Mouse (Mus musculus): Measurements from ENCODE around the gene Twnk.

DNA sequence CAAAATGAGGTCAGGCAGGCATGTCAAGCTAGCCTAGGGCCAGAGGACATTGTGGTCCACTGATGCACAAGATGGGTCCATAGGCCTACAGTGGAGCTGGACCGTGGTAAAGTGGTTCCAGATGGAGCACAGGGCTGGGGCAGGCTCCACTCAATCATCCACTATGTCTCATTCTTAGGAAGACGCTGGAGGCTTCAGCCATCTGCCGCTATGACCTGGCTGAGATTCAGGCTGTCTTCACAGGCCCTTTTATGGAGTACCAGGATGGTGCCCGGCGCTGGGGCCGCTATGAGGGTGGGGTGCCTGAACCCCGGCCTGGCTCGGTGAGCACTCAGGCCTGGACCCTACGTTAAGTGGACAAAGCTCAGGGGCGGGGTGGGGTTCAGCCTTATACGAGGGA, 7.7 kb upstream of the Twnk start:
- TF ChIP-seq POLR2A (IDR thresholded peaks at IDR 0.05; ENCODE audit: low read depth, low read length), result no peak
- no peak for TF ChIP-seq CTCF (IDR thresholded peaks at IDR 0.05; ENCODE audit: extremely low read depth, insufficient read depth, insufficient read length, insufficient replicate concordance)

Measured in spleen, adult 2 months (tissue).